Mouse (Mus musculus): ENCODE data around the gene Hspb9.
A peak's percentile ranks its signal among the peaks of the same experiment; 100 is the strongest.

The Hspb9 gene

GRCm38 (mm10) chr11:100759611-100760233 is 46.1 kb downstream of the Hspb9 start, which contains the start of gene Kcnh4:
Gene Kcnh4 (minus strand): TSS chr11:100759942.
- peak; percentile 76 for DNase-seq (ENCODE audit: low spot score)

- DNase-seq (ENCODE audit: low spot score), result peak; percentile 78
Observed at GRCm38 (mm10) chr11:100761547-100762045, 47.9 kb downstream of the Hspb9 start.

DNA sequence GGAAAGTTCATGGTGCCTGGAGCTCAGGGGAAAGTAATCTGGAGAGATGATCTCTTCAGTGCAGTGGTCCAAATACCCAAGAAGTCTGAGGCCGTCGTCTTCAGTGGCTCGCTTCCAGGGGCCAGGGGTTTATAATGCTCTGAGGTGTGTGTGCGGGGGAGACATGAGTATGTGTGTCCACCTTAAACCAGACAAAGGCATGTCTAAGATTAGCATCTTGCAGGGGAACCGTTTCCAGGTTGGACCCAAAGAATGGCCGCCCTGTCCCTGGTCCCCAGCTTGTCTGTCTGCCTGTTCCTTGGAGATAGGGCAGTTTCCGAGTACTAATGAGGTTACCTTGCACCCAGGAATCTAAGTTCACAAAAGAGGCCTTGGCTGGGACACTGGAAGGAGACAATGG is 49.2 kb downstream of the Hspb9 start, which contains the start of gene Hcrt:
Gene Hcrt (minus strand): TSS at position 101 of the 400 bp plus-strand sequence.
- DNase-seq (ENCODE audit: low spot score), result no peak
